Mouse (Mus musculus) hindbrain, embryonic 10.5 days (tissue): Measurements from ENCODE around the gene Cbs. TPM values are rescaled to one million over a fixed set of nuclear protein-coding genes. Genes with fewer than 3 reads are reported as not detected.
A peak's percentile ranks its signal among the peaks of the same experiment; 100 is the strongest.

Source experiments
- DNase-seq: peaks from one replicate; pipeline ENCODE4 v3.0.0-alpha.2; 2017; ENCODE audit warnings: low spot score
- H3K27ac ChIP-seq: fragments of 300-500 bp; sonication (generic); 2 replicates; pipeline ENCODE4 v1.5.1; 2016; ENCODE audit warnings: mild to moderate bottlenecking, moderate library complexity
- H3K27me3 ChIP-seq: fragments of 300-500 bp; sonication (generic); 2 replicates; pipeline ENCODE4 v1.6.1; 2016; ENCODE audit warnings: mild to moderate bottlenecking; ENCODE audit not compliant: poor library complexity, insufficient read depth, severe bottlenecking
- H3K36me3 ChIP-seq: fragments of 300-500 bp; sonication (generic); 2 replicates; pipeline ENCODE4 v1.6.1; 2016; ENCODE audit warnings: mild to moderate bottlenecking, moderate library complexity
- H3K4me1 ChIP-seq: fragments of 300-500 bp; sonication (generic); replicated peaks from 2 replicates; pipeline ENCODE4 v1.6.1; 2016; ENCODE audit warnings: mild to moderate bottlenecking
- H3K4me3 ChIP-seq: fragments of 300-500 bp; sonication (generic); 2 replicates; pipeline ENCODE4 v1.5.1; 2016; ENCODE audit warnings: mild to moderate bottlenecking, moderate library complexity
- H3K9me3 ChIP-seq: fragments of 300-500 bp; sonication (generic); 2 replicates; pipeline ENCODE4 v1.6.1; 2016; ENCODE audit warnings: mild to moderate bottlenecking, moderate library complexity
- WGBS: fragments of 180-500 bp; shearing (Covaris S2); methylation state at CpG from one replicate; pipeline ENCODE4 v1.1.7; 2016; 5-methylcytosine and 5-hydroxymethylcytosine counted together
- polyA plus RNA-seq: library from polyadenylated mRNA; unstranded; fragments of >200 nt; fragmentation: Nextera tagmentation; extraction: Ambion mirVana; gene quantifications from 2 replicates; pipeline ENCODE4 v1.2.1, GENCODE M21; 2016

The Cbs gene
- polyA plus RNA-seq, 1 experiment from 2014 or later, result 0.99 TPM

DNA sequence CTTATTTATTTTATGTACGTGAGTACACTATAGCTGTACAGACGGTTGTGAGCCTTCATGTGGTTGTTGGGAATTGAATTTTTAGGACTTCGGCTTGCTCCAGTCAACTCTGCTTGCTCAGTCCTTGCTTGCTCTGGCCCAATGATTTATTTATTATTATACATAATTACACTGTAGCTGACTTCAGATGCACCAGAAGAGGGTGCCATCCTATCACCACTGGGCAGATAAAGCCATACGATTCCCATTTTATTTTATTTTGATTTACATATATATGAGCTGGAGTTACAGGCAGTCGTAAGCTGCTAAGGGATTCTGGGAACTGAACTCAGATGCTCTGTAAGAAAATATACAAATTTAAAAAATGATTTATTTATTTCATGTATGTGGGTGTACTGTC, 65.3 kb downstream of the Cbs start:
- WGBS, result 91% methylated on average over 5 of the region's 5 CpGs
- H3K27me3 ChIP-seq, result no peaks in the 10 kb centered on the region
- H3K27ac ChIP-seq, result no peak overlapping the region
- H3K9me3 ChIP-seq, result no peaks in the 10 kb centered on the region
- H3K4me3 ChIP-seq, result no peak overlapping the region
- H3K4me1 ChIP-seq, result peaks cover 16% of the 10 kb centered on the region
- peaks cover 4% of the 10 kb centered on the region; the same call in 1 of the 2 replicates for H3K36me3 ChIP-seq
- DNase-seq, result no peak

- Histone ChIP-seq H3K9me3 (no peaks in the 10 kb centered on the region), H3K36me3 (peaks cover 2% of the 10 kb centered on the region; the same call in 1 of the 2 replicates), H3K4me3 (no peak overlapping the region), H3K27me3 (no peaks in the 10 kb centered on the region), H3K27ac (no peak overlapping the region), H3K4me1 (peaks cover 29% of the 10 kb centered on the region)
- no peak for DNase-seq
- 91% methylated on average over 9 of the region's 9 CpGs for WGBS
Observed at GRCm38 (mm10) chr17:31570321-31570925, 66.6 kb downstream of the Cbs start.

- 89% methylated on average over 1 of the region's 1 CpGs for WGBS
Observed at GRCm38 (mm10) chr17:31569756-31570155, 67.3 kb downstream of the Cbs start.

DNA sequence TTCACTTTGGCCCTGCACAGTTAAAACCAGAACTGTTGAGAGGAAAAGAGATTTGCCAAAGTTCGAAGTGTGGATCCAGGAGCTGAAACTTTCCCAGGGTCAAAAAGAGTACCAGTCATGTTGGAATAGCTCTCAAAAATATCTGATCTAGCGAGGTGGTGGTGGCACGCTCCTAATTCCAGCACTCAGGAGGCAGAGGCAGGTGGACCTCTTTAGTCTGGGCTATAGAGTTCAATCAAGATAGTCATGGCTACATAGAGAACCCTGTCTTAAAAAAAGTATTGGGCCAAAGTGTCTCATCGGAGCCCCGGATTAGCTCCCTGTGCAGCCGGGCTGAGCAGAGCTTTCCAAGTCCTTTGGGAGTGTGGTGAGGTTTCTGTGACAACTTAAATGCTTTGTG, 70.8 kb downstream of the Cbs start:
- Histone ChIP-seq H3K27me3 (no peaks in the 10 kb centered on the region), H3K4me1 (peaks cover 37% of the 10 kb centered on the region), H3K27ac (peak overlapping the region; percentile 97), H3K4me3 (peak overlapping the region; percentile 85), H3K36me3 (no peaks in the 10 kb centered on the region), H3K9me3 (no peaks in the 10 kb centered on the region)
- DNase-seq, result no peak
- WGBS, result 78% methylated on average over 6 of the region's 6 CpGs

More at GRCm38 (mm10) chr17:31569756-31570155, 67.3 kb downstream of the Cbs start:
- DNase-seq, result no peak
- Histone ChIP-seq H3K4me3 (no peak overlapping the region), H3K36me3 (no peaks in the 10 kb centered on the region), H3K9me3 (no peaks in the 10 kb centered on the region), H3K27me3 (no peaks in the 10 kb centered on the region), H3K27ac (no peak overlapping the region), H3K4me1 (peaks cover 30% of the 10 kb centered on the region)

GRCm38 (mm10) chr17:31565141-31566056, 71.6 kb downstream of the Cbs start:
- under 1% methylated on average over 87 of the region's 88 CpGs for WGBS
- DNase-seq, result peak; percentile 40
- no peaks in the 10 kb centered on the region for H3K27me3 ChIP-seq
- peak overlapping the region; percentile 97 for H3K27ac ChIP-seq
- H3K4me1 ChIP-seq, result peaks cover 37% of the 10 kb centered on the region
- no peaks in the 10 kb centered on the region for H3K9me3 ChIP-seq
- H3K36me3 ChIP-seq, result no peaks in the 10 kb centered on the region
- H3K4me3 ChIP-seq, result peak overlapping the region; percentile 85

DNA sequence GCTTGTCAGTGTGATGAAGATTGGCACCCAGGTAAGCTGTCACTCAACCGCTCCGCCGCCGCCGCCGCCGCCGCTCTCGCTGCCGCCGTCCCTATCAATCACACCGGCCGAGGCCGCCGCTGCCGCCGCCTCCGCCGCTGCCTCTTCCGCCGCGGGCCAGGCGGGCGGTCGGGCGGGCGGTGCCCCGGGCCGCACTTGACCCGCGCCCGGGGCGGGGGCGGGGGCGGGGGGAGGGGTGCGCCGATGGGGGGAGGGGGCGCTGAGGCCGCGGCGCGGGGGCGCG, 72.2 kb downstream of the Cbs start:
- no peak for DNase-seq
- H3K4me3 ChIP-seq, result peak overlapping the region; percentile 85
- H3K4me1 ChIP-seq, result peaks cover 37% of the 10 kb centered on the region
- H3K36me3 ChIP-seq, result no peaks in the 10 kb centered on the region
- H3K9me3 ChIP-seq, result no peaks in the 10 kb centered on the region
- H3K27ac ChIP-seq, result peak overlapping the region; percentile 97
- H3K27me3 ChIP-seq, result no peaks in the 10 kb centered on the region
- WGBS, result 1% methylated on average over 40 of the region's 44 CpGs

DNA sequence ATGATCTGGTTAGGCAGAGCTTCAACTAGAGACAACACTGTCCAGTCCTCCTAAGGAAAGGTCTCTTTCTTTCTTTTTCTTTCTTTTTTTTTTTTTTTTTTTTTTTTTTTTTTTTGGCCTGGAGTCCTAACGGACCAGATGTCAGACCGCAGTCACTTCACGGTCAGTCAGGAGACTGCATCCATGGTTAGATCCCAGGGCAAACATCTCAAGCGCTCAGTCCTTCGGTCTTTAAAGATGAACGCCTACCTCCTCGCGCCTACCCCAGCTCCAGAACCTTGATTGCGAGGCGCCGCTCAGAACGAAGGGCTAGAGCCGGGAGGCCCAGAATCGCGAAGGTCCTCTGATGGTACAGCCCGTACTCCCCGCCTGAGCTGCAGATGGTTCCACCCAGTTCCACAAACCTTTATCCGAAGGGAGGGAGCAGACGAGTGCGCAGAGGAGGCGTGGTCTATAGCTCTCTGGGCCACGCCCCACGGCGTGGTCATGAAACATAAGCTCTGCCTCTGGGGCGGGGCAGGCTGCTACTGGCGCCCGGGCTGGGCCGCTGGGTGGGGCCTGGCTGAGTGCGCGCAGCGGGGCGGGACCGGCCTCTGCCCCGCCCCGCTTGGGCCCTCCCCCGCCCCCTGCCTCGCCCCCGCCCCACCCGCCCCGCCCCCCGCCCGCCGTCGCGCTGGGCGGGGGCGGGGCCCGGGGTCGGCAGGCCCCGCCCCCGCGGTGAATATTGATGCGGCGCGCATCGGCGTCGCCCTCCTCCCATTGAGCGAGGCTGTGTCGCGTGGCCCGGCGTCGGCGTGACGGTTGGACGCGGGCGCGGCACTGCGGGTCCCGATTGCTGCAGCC, 72.8 kb downstream of the Cbs start, which contains the start of gene Pknox1:
Pknox1 (plus strand) TSS at position 720 of the 843 bp plus-strand sequence.
- H3K27me3 ChIP-seq, result no peaks in the 10 kb centered on the region
- H3K36me3 ChIP-seq, result no peaks in the 10 kb centered on the region
- H3K27ac ChIP-seq, result peak within 1 kb of the TSS; percentile 97
- WGBS, result under 1% methylated on average over 71 of the region's 72 CpGs
- H3K4me3 ChIP-seq, result peak within 1 kb of the TSS; percentile 85
- peaks cover 37% of the 10 kb centered on the region for H3K4me1 ChIP-seq
- peak; percentile 99 for DNase-seq
- no peaks in the 10 kb centered on the region for H3K9me3 ChIP-seq

GRCm38 (mm10) chr17:31563632-31564014, 73.4 kb downstream of the Cbs start:
- H3K36me3 ChIP-seq, result no peaks in the 10 kb centered on the region
- H3K27me3 ChIP-seq, result no peaks in the 10 kb centered on the region
- peak overlapping the region; percentile 97 for H3K27ac ChIP-seq
- DNase-seq, result no peak
- H3K4me3 ChIP-seq, result peak overlapping the region; percentile 85
- 28% methylated on average over 12 of the region's 12 CpGs for WGBS
- peaks cover 37% of the 10 kb centered on the region for H3K4me1 ChIP-seq
- no peaks in the 10 kb centered on the region for H3K9me3 ChIP-seq

DNA sequence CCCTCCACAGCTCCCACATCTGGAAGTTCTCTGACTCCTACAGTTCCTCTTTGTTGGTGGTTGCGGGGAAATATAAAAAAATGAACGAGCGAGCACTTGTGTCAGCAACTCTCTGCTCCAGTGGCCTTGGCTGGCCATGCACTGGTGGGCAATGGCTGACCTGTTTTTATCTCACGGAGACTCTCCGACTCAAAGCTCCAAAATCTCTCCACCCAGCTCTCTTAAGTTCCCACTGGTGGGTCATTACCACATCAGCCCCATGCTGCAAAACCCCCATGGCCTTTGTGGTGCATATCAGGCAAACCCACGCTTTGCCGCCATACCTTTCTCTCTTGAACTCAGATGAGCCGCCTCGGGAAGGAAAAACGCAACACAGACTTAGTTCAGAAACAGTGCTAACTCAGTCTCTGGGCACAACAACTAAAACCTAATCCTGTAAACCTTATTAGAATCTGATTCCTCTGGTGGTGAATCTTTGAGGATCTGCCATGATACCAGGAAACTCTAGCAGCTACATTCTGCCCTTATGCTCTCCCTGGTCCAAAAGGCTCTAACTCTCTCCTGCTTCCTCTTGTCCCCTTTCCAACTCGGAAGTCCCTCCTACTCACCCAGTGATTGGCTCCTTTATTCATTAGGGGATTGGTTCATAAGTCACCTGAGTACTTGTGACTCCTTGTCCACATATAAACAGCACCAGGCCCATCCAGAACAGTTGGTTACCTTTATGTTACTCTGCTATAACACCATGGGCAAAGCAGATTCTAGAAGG, 77.8 kb downstream of the Cbs start:
- no peaks in the 10 kb centered on the region for H3K36me3 ChIP-seq

More for the DNA sequence above, 77.8 kb downstream of the Cbs start:
- Histone ChIP-seq H3K27me3 (no peaks in the 10 kb centered on the region), H3K27ac (no peak overlapping the region), H3K9me3 (no peaks in the 10 kb centered on the region), H3K4me1 (peaks cover 22% of the 10 kb centered on the region), H3K4me3 (no peak overlapping the region)
- WGBS, result 91% methylated on average over 11 of the region's 11 CpGs
- no peak for DNase-seq

Other genes with a start within 250 kb of the Cbs start
- 60.8 and 68.0 TPM in 2 replicates for gene Wdr4, start 117.3 kb downstream of the Cbs start, polyA plus RNA-seq
- gene Ndufv3, start 117.1 kb downstream of the Cbs start, polyA plus RNA-seq, result 261 and 297 TPM in 2 replicates
- 21.1 and 24.8 TPM in 2 replicates for gene Pknox1, start 72.5 kb downstream of the Cbs start, polyA plus RNA-seq
- 344 and 443 TPM in 2 replicates for gene U2af1, start 21.7 kb upstream of the Cbs start, polyA plus RNA-seq
- gene Cryaa, start 40.6 kb upstream of the Cbs start, polyA plus RNA-seq, result not detected in 2 replicates
- 14.0 and 14.3 TPM in 2 replicates for gene Sik1, start 218.6 kb upstream of the Cbs start, polyA plus RNA-seq